Mouse (Mus musculus) left cerebral cortex, adult 2 months (tissue): ENCODE data around the gene Taf8. TPM values are rescaled to one million over a fixed set of nuclear protein-coding genes. Genes with fewer than 3 reads are reported as not detected.
"Not testable (repeated sequence)": the region's sequence is repeated elsewhere in the genome, so short reads cannot be mapped to it uniquely, and the experiment has no call there.

Experiments used
- DNase-seq, 2 experiments: peaks; one replicate each; pipeline ENCODE4 v3.0.0; 2021 to 2022; ENCODE audit warnings: low spot score in 2 of 2, mixed read lengths in 1 of 2; ENCODE audit errors: extremely low spot score in 1 of 2
- H3K27ac ChIP-seq: fragments of 200-600 bp; 2 replicates; pipeline ENCODE4 v1.8.1; 2022
- H3K4me3 ChIP-seq: fragments of 200-600 bp; 2 replicates; pipeline ENCODE4 v1.8.1; 2022
- CTCF ChIP-seq: fragments of 200-600 bp; IDR thresholded peaks from 2 replicates; pipeline ENCODE4 v1.8.1; 2022; ENCODE audit warnings: antibody characterized with exemption, mild to moderate bottlenecking, moderate library complexity
- intact Hi-C: fragments of 180-260 bp; cut with DNase I; formaldehyde crosslinking; loops from one replicate; pipeline ENCODE4 v1.15.1; 2025
- total RNA-seq, 2 experiments: library from RNA; stranded (reverse); gene quantifications; 2 replicates each; pipeline ENCODE4 v1.2.3; 2021

Gene Taf8
- total RNA-seq, 2 experiments from 2014 or later: 17.3 to 22.0 TPM

- intact Hi-C loops: loop anchor here (10.0 kb wide), 1 partner anchor 359 kb away; no protein-coding TSS in a partner anchor
- TF ChIP-seq CTCF: no peak
- Histone ChIP-seq H3K27ac (no peak overlapping the region), H3K4me3 (no peak overlapping the region)
- no peak for DNase-seq
These were observed 1.6 kb upstream of the Taf8 start for GRCm38 (mm10) chr17:47503689-47504088.

DNA sequence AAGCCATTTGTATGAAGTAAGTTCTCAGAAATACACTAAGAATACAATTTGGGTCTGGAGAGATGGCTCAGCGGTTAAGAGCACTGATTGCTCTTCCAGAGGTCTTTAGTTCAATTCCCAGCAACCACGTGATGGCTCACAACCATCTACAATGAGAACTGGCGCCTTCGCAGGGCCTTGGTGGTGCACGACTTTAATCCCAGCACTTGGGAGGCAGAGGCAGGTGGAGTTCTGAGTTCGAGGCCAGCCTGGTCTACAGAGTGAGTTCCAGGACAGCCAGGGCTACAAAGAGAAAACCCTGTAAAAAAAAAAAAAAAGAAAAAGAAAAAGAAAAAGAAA is 584 bp upstream of the Taf8 start:
- H3K27ac ChIP-seq: peak overlapping the region; percentile 61
- not testable (repeated sequence) for DNase-seq, H3K4me3 ChIP-seq
- intact Hi-C loops: loop anchor here (10.0 kb wide), 1 partner anchor 358 kb away; no protein-coding TSS in a partner anchor

DNA sequence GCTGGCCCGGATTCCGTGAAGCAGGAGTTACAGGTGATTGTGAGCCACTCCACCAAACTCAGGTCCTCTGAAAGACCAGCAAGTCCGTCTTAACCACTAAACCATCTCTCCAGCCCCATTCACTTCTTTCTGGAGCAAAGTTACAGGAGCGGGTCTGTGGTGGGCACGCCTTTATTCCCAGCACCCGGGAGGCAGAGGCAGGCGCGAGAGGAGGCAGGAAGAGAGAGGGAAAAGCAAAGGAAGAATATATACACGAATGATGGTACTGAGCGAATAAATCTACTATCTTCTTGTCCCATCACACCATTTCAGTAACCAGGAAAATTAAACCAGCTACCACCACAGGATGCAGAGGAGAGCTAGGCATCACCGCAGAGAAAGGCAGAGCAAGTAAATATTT is 561 bp downstream of the Taf8 start:
- TF ChIP-seq CTCF: no peak
- intact Hi-C loops: loop anchor here (10.0 kb wide), 1 partner anchor 357 kb away; no protein-coding TSS in a partner anchor
- no peak for DNase-seq
- Histone ChIP-seq H3K27ac (peak overlapping the region; percentile 99), H3K4me3 (peak overlapping the region; percentile 75)

GRCm38 (mm10) chr17:47494132-47494531 is 8.0 kb downstream of the Taf8 start:
- DNase-seq: no peak
- Histone ChIP-seq H3K27ac (no peak overlapping the region), H3K4me3 (no peak overlapping the region)
- TF ChIP-seq CTCF: no peak
- intact Hi-C loops: no loop called here

- no peak overlapping the region for H3K27ac ChIP-seq
- H3K4me3 ChIP-seq: no peak overlapping the region
- no peak for TF ChIP-seq CTCF
- intact Hi-C loops: no loop called here
- no peak for DNase-seq
These were observed 8.4 kb downstream of the Taf8 start for GRCm38 (mm10) chr17:47493653-47494052.

DNA sequence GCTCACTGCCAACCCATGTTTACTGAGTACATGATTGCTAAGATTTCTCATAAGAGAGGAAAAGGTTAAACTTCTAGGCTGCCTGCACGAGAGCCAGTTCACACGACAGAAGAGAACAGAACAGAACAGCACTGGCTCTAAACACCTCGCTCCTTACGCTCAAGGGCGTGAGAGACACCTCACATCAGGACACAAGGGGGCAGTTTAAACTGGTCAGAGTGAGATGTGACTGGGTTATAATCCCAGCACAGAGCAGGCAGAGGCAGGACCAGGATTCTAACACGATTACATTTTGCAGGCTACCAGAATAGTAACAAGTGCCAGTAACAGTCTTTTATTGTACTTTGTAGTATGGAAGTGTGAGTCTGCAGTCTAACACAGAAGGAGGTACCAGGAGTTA is 9.4 kb downstream of the Taf8 start:
- TF ChIP-seq CTCF: no peak

GRCm38 (mm10) chr17:47490791-47491190 is 11.3 kb downstream of the Taf8 start:
- no peak for DNase-seq
- TF ChIP-seq CTCF: no peak; the same call in none of the 2 replicates
- intact Hi-C loops: no loop called here
- Histone ChIP-seq H3K4me3 (no peak overlapping the region), H3K27ac (no peak overlapping the region)

More for the DNA sequence above, 9.4 kb downstream of the Taf8 start:
- no peak overlapping the region for H3K27ac ChIP-seq
- DNase-seq: no peak
- H3K4me3 ChIP-seq: no peak overlapping the region
- intact Hi-C loops: no loop called here

DNA sequence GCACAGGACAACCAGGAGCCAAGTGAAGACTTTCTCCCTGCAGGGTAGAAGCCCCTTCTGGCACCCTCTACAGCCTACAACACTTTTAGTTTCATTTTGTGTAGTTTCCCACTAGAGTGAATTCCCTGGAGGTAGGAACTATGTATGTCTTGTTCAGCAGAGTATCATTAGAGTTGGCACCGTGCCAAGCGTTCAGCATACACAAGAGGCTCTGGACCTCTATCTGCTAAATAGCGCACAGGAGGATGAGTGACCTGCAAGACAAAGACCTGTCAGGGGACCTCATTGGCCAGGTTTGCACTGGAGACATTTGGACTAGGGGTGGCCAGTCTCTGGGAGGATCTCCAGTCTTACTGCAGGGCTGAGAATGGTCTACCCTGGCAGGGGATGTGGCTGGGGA is 16.3 kb downstream of the Taf8 start:
- DNase-seq: no peak

DNA sequence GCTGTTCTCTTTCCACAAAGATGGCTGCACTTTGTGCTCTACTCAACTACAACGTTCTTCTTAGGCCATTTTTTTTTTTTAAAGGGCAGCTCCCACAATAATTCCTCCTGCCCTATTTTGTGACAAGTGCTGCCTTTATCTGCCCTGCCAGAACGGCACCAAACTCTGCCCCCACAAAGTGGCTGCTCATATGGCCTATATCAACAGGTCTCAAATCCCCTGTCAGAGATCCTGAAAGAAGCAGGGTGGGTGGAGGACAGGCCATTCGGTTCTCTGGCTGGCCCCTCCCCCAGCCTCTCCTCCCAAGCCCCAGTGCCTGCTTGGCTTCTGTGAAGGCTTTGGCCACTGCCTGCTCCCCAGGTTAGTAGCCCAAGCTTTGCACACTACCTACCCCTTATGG is 17.1 kb downstream of the Taf8 start:
- intact Hi-C loops: loop anchor here (5.0 kb wide), 2 partner anchors 78 to 98 kb away; partner anchors contain the start of gene Guca1b
- Histone ChIP-seq H3K4me3 (no peak overlapping the region), H3K27ac (no peak overlapping the region)
- TF ChIP-seq CTCF: no peak
- DNase-seq: no peak

More for the DNA sequence above, 16.3 kb downstream of the Taf8 start:
- H3K4me3 ChIP-seq: no peak overlapping the region
- no peak for TF ChIP-seq CTCF
- intact Hi-C loops: no loop called here
- H3K27ac ChIP-seq: no peak overlapping the region

DNA sequence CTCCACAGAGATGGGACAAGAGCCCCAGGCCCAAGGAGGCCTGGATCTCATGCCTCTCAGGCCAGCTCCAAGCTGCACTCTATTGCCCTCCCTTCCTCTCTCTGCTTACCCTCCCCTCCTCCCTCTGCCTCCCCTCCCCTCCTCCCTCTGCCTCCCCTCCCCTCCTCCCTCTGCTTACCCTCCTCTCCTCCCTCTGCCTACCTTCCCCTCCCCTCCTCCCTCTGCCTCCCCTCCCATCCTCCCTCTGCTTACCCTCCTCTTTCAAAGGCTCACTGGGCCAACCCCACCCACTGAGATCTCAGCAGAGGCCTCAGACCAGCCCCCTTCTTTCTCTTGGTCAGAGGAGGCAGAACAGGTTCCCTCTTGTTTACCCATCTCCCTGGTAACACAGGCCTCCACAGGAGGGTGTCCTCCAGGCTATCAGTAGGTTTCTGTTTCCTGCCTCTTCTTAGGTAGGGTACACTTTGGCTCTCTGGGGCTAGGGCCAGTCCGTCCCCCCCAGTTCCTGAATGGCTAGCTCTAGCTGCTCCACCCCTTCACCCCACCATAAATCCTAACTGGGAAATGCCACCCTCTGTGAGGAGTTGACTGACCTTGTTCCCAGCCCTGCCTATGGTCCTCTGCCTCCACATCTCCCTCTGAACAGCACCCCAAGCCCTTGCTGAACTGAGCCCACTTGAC is 17.7 kb downstream of the Taf8 start:
- TF ChIP-seq CTCF: no peak
- DNase-seq: no peak
- intact Hi-C loops: loop anchor here (5.0 kb wide), 2 partner anchors 77 to 97 kb away; partner anchors contain the start of gene Guca1b
- Histone ChIP-seq H3K4me3 (no peak overlapping the region), H3K27ac (no peak overlapping the region)

DNA sequence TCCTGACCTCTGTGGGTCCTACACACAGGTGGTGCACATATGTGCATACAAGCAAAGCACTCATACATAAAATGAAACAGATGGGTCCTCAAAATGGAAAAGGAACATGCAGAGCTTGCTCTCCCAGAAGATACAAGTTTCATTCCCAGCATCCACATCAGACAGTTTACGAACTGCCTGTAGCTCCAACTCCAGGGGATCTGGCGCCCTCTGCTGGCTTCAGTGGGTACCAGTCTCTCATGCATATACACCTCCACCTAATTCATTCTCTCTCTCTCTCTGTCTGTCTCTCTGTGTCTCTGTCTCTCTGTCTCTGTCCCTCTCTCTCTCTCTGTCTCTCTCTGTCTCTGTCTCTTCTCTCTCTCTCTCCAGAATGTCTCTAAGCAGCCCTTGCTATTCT is 19.7 kb downstream of the Taf8 start:
- peak; percentile 65 for TF ChIP-seq CTCF
- peak in 1 of 2 experiments; percentile 39 for DNase-seq
- Histone ChIP-seq H3K27ac (no peak overlapping the region), H3K4me3 (no peak overlapping the region)
- intact Hi-C loops: loop anchor here (5.0 kb wide), 2 partner anchors 75 to 95 kb away; partner anchors contain the start of gene Guca1b

DNA sequence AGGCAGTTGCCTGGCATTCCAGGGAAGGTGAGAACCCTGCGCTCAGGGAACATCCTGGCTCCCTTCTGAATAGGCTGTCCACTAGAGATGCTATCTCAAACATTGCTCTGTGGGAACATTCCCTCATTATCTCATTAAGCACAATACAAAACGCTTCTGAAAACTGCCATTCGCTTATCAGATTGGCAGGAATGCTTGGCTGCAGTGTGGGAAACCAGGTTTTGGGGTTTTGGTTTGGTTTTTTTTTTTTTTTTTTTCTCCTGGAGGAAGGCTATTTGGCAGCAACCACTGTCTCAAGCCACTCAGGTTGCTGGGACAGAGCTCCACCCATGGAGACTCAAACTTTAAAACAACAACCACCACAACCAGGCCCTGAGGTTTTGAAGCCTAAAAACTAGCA is 22.2 kb downstream of the Taf8 start:
- no peak for TF ChIP-seq CTCF
- DNase-seq: no peak
- H3K27ac ChIP-seq: no peak overlapping the region
- intact Hi-C loops: loop anchor here (5.0 kb wide), 2 partner anchors 73 to 93 kb away; partner anchors contain the start of gene Guca1b
- H3K4me3 ChIP-seq: no peak overlapping the region

DNA sequence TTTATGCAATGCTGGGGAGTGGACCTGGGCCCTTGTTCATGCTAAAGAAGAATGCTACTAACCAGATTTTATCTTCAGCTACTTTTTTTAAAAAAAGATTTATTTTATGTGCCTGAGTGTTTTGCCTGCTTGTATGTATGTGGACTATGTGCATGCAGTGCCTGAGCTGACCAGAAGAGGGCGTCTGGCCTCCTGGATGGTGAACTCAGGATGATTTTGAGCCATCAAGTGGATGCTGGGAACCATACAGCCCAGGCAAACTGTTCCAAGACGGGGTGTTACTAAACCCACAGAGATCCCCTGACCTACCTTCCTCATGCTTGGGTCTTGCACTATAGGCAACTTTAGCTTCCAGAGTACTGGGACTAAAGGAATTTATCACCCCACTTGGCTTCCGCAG is 26.4 kb downstream of the Taf8 start:
- Histone ChIP-seq H3K27ac (no peak overlapping the region), H3K4me3 (no peak overlapping the region)
- TF ChIP-seq CTCF: peak; percentile 28
- intact Hi-C loops: no loop called here
- DNase-seq: no peak
